Mouse (Mus musculus): ENCODE measurements around the gene Cdk15.

- TF ChIP-seq POLR2A (IDR thresholded peaks at IDR 0.05; ENCODE audit: borderline replicate concordance, low read depth, low read length) (no peak), CTCF (IDR thresholded peaks at IDR 0.05; ENCODE audit: low read depth, low read length) (no peak)
Observed at GRCm38 (mm10) chr1:59377312-59377711, 120.6 kb downstream of the Cdk15 start.

Data from bone marrow macrophage, adult 2 months (primary cell).